Mouse (Mus musculus) liver, embryonic 11.5 days (tissue): Measurements from ENCODE around the gene B4galt1. TPM values are rescaled to one million over a fixed set of nuclear protein-coding genes. Genes with fewer than 3 reads are reported as not detected.

Source experiments
- ATAC-seq: fragments of 200-750 bp; cut with Nextera tagmentation; replicated peaks from 2 replicates; pipeline ENCODE4 v1.8.0; 2017; ENCODE audit warnings: moderate number of reproducible peaks, mild to moderate bottlenecking, moderate TSS enrichment, moderate library complexity; ENCODE audit not compliant: low FRiP score
- DNase-seq: peaks from one replicate; pipeline ENCODE4 v3.0.0-alpha.2; 2017; ENCODE audit warnings: low spot score
- H3K27ac ChIP-seq: fragments of 300-500 bp; sonication (generic); 2 replicates; pipeline ENCODE4 v1.5.1; 2014; ENCODE audit warnings: mild to moderate bottlenecking, low read depth, low read length, control low read depth
- H3K27me3 ChIP-seq: fragments of 300-500 bp; sonication (generic); replicated peaks from 2 replicates; pipeline ENCODE4 v1.6.1; 2014; ENCODE audit warnings: low read length, mixed read lengths; ENCODE audit not compliant: control insufficient read depth, insufficient read depth
- H3K36me3 ChIP-seq: fragments of 300-500 bp; sonication (generic); 2 replicates; pipeline ENCODE4 v1.6.1; 2014; ENCODE audit warnings: mild to moderate bottlenecking, low read length, moderate library complexity, mixed read lengths; ENCODE audit not compliant: control insufficient read depth, insufficient read depth
- H3K4me1 ChIP-seq: fragments of 300-500 bp; sonication (generic); replicated peaks from 2 replicates; pipeline ENCODE4 v1.6.1; 2014; ENCODE audit warnings: low read length, mixed read lengths; ENCODE audit not compliant: control insufficient read depth, insufficient read depth
- H3K4me2 ChIP-seq: fragments of 300-500 bp; sonication (generic); 2 replicates; pipeline ENCODE4 v1.6.1; 2014; ENCODE audit warnings: mild to moderate bottlenecking, control low read depth, moderate library complexity
- H3K4me3 ChIP-seq: fragments of 300-500 bp; sonication (generic); 2 replicates; pipeline ENCODE4 v1.5.1; 2014; ENCODE audit warnings: low read depth, low read length, control low read depth
- H3K9ac ChIP-seq: fragments of 300-500 bp; sonication (generic); 2 replicates; pipeline ENCODE4 v1.6.1; 2014; ENCODE audit warnings: low read depth, low read length, control low read depth
- H3K9me3 ChIP-seq: fragments of 300-500 bp; sonication (generic); 2 replicates; pipeline ENCODE4 v1.6.1; 2016; ENCODE audit warnings: low read length, inconsistent platforms, mixed read lengths; ENCODE audit not compliant: control insufficient read depth
- WGBS: fragments of 180-500 bp; shearing (Covaris S2); extraction: QIAGEN DNeasy Blood & Tissue Kit; methylation state at CpG from one replicate; pipeline ENCODE4 v1.1.7; 2014; 5-methylcytosine and 5-hydroxymethylcytosine counted together
- polyA plus RNA-seq: library from polyadenylated mRNA; unstranded; fragments of >200 nt; fragmentation: Nextera tagmentation; extraction: Ambion mirVana; gene quantifications from 2 replicates; pipeline ENCODE4 v1.2.1, GENCODE M21; 2014

Gene B4galt1
- polyA plus RNA-seq, 1 experiment from 2014 or later, result 49.0 TPM

- no peak overlapping the region for H3K9ac ChIP-seq
- ATAC-seq, result no peak
- H3K4me1 ChIP-seq, result no peaks in the 10 kb centered on the region
- H3K4me3 ChIP-seq, result no peak overlapping the region
- no peak overlapping the region for H3K4me2 ChIP-seq
- no peak overlapping the region for H3K27ac ChIP-seq
- H3K9me3 ChIP-seq, result no peaks in the 10 kb centered on the region
- WGBS, result 86% methylated on average over 4 of the region's 4 CpGs
- no peaks in the 10 kb centered on the region for H3K27me3 ChIP-seq
- DNase-seq, result no peak
- no peaks in the 10 kb centered on the region for H3K36me3 ChIP-seq
Observed at GRCm38 (mm10) chr4:40889983-40890382, 36.2 kb upstream of the B4galt1 start.

- Histone ChIP-seq H3K4me2 (no peak overlapping the region), H3K36me3 (no peaks in the 10 kb centered on the region), H3K27me3 (no peaks in the 10 kb centered on the region), H3K4me3 (no peak overlapping the region), H3K4me1 (no peaks in the 10 kb centered on the region), H3K9me3 (no peaks in the 10 kb centered on the region), H3K27ac (no peak overlapping the region), H3K9ac (no peak overlapping the region)
- ATAC-seq (no peak), DNase-seq (no peak)
- WGBS, result 37% methylated on average over 3 of the region's 3 CpGs
Observed at GRCm38 (mm10) chr4:40889252-40889651, 35.4 kb upstream of the B4galt1 start.

GRCm38 (mm10) chr4:40888839-40889238 is 35.0 kb upstream of the B4galt1 start:
- no peak overlapping the region for H3K27ac ChIP-seq

GRCm38 (mm10) chr4:40885883-40886282 is 32.1 kb upstream of the B4galt1 start:
- Histone ChIP-seq H3K9ac (no peak overlapping the region), H3K27ac (no peak overlapping the region), H3K9me3 (no peaks in the 10 kb centered on the region), H3K4me3 (no peak overlapping the region), H3K4me1 (no peaks in the 10 kb centered on the region), H3K27me3 (no peaks in the 10 kb centered on the region), H3K4me2 (no peak overlapping the region), H3K36me3 (no peaks in the 10 kb centered on the region)
- 72% methylated on average over 4 of the region's 4 CpGs for WGBS
- no peak for DNase-seq
- no peak for ATAC-seq

More at GRCm38 (mm10) chr4:40888839-40889238, 35.0 kb upstream of the B4galt1 start:
- no peak for ATAC-seq
- H3K4me3 ChIP-seq, result no peak overlapping the region
- H3K9ac ChIP-seq, result no peak overlapping the region
- H3K4me1 ChIP-seq, result no peaks in the 10 kb centered on the region
- H3K9me3 ChIP-seq, result no peaks in the 10 kb centered on the region
- H3K36me3 ChIP-seq, result no peaks in the 10 kb centered on the region
- H3K27me3 ChIP-seq, result no peaks in the 10 kb centered on the region
- H3K4me2 ChIP-seq, result no peak overlapping the region
- DNase-seq, result no peak
- WGBS, result 69% methylated on average over 11 of the region's 11 CpGs

GRCm38 (mm10) chr4:40885166-40885525 is 31.3 kb upstream of the B4galt1 start:
- Histone ChIP-seq H3K9me3 (no peaks in the 10 kb centered on the region), H3K4me1 (no peaks in the 10 kb centered on the region), H3K36me3 (no peaks in the 10 kb centered on the region), H3K4me2 (no peak overlapping the region), H3K27ac (no peak overlapping the region), H3K27me3 (no peaks in the 10 kb centered on the region), H3K9ac (no peak overlapping the region), H3K4me3 (no peak overlapping the region)
- ATAC-seq (no peak), DNase-seq (no peak)
- 83% methylated on average over 2 of the region's 2 CpGs for WGBS

- Histone ChIP-seq H3K27me3 (no peaks in the 10 kb centered on the region), H3K4me3 (no peak overlapping the region), H3K9me3 (no peaks in the 10 kb centered on the region), H3K27ac (no peak overlapping the region), H3K36me3 (no peaks in the 10 kb centered on the region), H3K4me2 (no peak overlapping the region), H3K9ac (no peak overlapping the region), H3K4me1 (no peaks in the 10 kb centered on the region)
- no peak for ATAC-seq
- 83% methylated on average over 12 of the region's 12 CpGs for WGBS
- no peak for DNase-seq
Observed at GRCm38 (mm10) chr4:40884282-40885165, 30.7 kb upstream of the B4galt1 start.

GRCm38 (mm10) chr4:40883200-40883599 is 29.4 kb upstream of the B4galt1 start:
- no peaks in the 10 kb centered on the region for H3K36me3 ChIP-seq
- no peaks in the 10 kb centered on the region for H3K27me3 ChIP-seq
- 91% methylated on average over 10 of the region's 10 CpGs for WGBS
- H3K4me3 ChIP-seq, result no peak overlapping the region
- no peaks in the 10 kb centered on the region for H3K9me3 ChIP-seq
- ATAC-seq (no peak), DNase-seq (no peak)
- no peak overlapping the region for H3K9ac ChIP-seq
- no peak overlapping the region for H3K27ac ChIP-seq
- no peaks in the 10 kb centered on the region for H3K4me1 ChIP-seq
- no peak overlapping the region for H3K4me2 ChIP-seq

- no peak for ATAC-seq
- Histone ChIP-seq H3K36me3 (no peaks in the 10 kb centered on the region), H3K9ac (peak overlapping the region; percentile 28; the same call in 1 of the 2 replicates), H3K27me3 (no peaks in the 10 kb centered on the region), H3K27ac (0 out of 2 replicates have a peak overlapping the region, but pooled peaks have one; percentile 14), H3K4me1 (peaks cover 33% of the 10 kb centered on the region), H3K4me3 (no peak overlapping the region), H3K4me2 (peak overlapping the region; percentile 36), H3K9me3 (no peaks in the 10 kb centered on the region)
- 51% methylated on average over 5 of the region's 5 CpGs for WGBS
- DNase-seq, result no peak
Observed at GRCm38 (mm10) chr4:40877528-40877927, 23.7 kb upstream of the B4galt1 start.
